Mouse (Mus musculus): ENCODE measurements at regions not wholly inside any gene's neighbourhood (a gene's known extent, or its start where the extent isn't known, plus 50 kb on each side); places are given as distances from the start of the nearest gene placed in this dataset.

GRCm38 (mm10) chr4:142903356-142904032 lies 309.3 kb downstream of the Prdm2 start:
- no peak overlapping the region for H3K27ac ChIP-seq (replicated peaks)
- no peak overlapping the region for H3K9ac ChIP-seq
- H3K4me3 ChIP-seq (replicated peaks), result no peak overlapping the region
- H3K27me3 ChIP-seq, result no peaks in the 10 kb centered on the region
- H3K4me2 ChIP-seq, result no peak overlapping the region
- no peak for ATAC-seq (ENCODE audit: insufficient read depth)
- WGBS (ENCODE audit: insufficient replicate concordance), result 51% methylated on average over 9 of the region's 9 CpGs
- no peaks in the 10 kb centered on the region for H3K4me1 ChIP-seq (replicated peaks)
- H3K36me3 ChIP-seq (replicated peaks), result no peaks in the 10 kb centered on the region
- no peaks in the 10 kb centered on the region for H3K9me3 ChIP-seq (replicated peaks)

DNA sequence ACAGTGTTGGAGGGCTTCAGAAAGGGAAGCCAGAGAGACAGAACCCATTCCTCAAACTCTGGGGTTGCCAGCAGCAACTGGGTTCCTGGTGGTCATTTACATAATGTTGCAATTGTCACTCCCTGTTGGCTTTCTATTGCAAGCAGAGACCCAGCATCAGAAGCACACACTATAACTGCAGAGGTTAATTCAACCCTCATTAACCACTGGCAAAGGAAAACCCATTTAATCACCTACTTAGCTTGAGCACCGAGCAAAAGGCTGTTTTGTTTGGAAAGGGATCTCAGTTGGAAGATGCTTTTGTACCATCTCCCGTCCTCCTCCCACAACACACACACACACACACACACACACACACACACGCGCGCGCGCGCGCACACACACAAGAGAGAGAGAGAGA lies 312.0 kb downstream of the Prdm2 start:
- WGBS (ENCODE audit: insufficient replicate concordance), result 79% methylated on average over 9 of the region's 9 CpGs
- no peak overlapping the region for H3K4me2 ChIP-seq
- no peaks in the 10 kb centered on the region for H3K9me3 ChIP-seq (replicated peaks)
- H3K9ac ChIP-seq, result no peak overlapping the region
- H3K27ac ChIP-seq (replicated peaks), result no peak overlapping the region
- H3K4me1 ChIP-seq (replicated peaks), result no peaks in the 10 kb centered on the region
- no peaks in the 10 kb centered on the region for H3K27me3 ChIP-seq
- no peak for ATAC-seq (ENCODE audit: insufficient read depth)
- no peak overlapping the region for H3K4me3 ChIP-seq (replicated peaks)
- H3K36me3 ChIP-seq (replicated peaks), result no peaks in the 10 kb centered on the region

GRCm38 (mm10) chr4:142898994-142899393 lies 313.8 kb downstream of the Prdm2 start:
- Histone ChIP-seq H3K9me3 (replicated peaks) (no peaks in the 10 kb centered on the region), H3K4me3 (replicated peaks) (no peak overlapping the region), H3K4me2 (no peak overlapping the region), H3K9ac (no peak overlapping the region), H3K27me3 (no peaks in the 10 kb centered on the region), H3K27ac (replicated peaks) (no peak overlapping the region), H3K36me3 (replicated peaks) (no peaks in the 10 kb centered on the region), H3K4me1 (replicated peaks) (no peaks in the 10 kb centered on the region)
- WGBS (ENCODE audit: insufficient replicate concordance), result 26% methylated on average over 1 of the region's 1 CpGs
- ATAC-seq (ENCODE audit: insufficient read depth), result peak; percentile 76

DNA sequence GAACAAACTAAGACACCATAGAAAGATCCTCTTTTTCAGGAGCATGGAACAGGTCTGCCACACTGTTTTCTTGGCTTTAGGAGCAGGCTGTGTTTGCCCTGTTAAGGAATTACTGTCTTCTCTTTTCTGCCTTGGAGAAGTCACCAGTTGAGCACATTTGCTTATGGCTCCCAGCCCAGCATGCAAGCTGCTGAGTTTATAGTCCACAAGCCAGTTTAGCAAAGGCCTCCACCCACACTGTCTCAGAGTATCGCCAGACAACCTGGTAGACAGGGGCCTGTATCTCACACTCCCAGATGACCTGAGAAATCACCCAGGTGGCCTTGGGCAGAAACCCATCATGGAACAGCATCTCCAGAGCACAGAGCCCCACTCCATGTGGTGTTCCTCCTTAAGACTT lies 322.1 kb downstream of the Prdm2 start:
- Histone ChIP-seq H3K4me3 (replicated peaks) (no peak overlapping the region), H3K4me2 (no peak overlapping the region), H3K9ac (no peak overlapping the region), H3K27me3 (no peaks in the 10 kb centered on the region), H3K36me3 (replicated peaks) (no peaks in the 10 kb centered on the region), H3K4me1 (replicated peaks) (no peaks in the 10 kb centered on the region), H3K27ac (replicated peaks) (no peak overlapping the region), H3K9me3 (replicated peaks) (no peaks in the 10 kb centered on the region)
- ATAC-seq (ENCODE audit: insufficient read depth), result no peak
- WGBS (ENCODE audit: insufficient replicate concordance), result 57% methylated on average over 1 of the region's 1 CpGs

GRCm38 (mm10) chr4:142888891-142889290 lies 323.9 kb downstream of the Prdm2 start:
- no peaks in the 10 kb centered on the region for H3K27me3 ChIP-seq
- no peak overlapping the region for H3K27ac ChIP-seq (replicated peaks)
- H3K9me3 ChIP-seq (replicated peaks), result no peaks in the 10 kb centered on the region
- no peaks in the 10 kb centered on the region for H3K36me3 ChIP-seq (replicated peaks)
- H3K4me2 ChIP-seq, result no peak overlapping the region
- ATAC-seq (ENCODE audit: insufficient read depth), result no peak
- no peak overlapping the region for H3K4me3 ChIP-seq (replicated peaks)
- no peak overlapping the region for H3K9ac ChIP-seq
- H3K4me1 ChIP-seq (replicated peaks), result no peaks in the 10 kb centered on the region
- 46% methylated on average over 4 of the region's 4 CpGs for WGBS (ENCODE audit: insufficient replicate concordance)

GRCm38 (mm10) chr4:142887876-142888275 lies 324.9 kb downstream of the Prdm2 start:
- no peaks in the 10 kb centered on the region for H3K4me1 ChIP-seq (replicated peaks)
- no peak overlapping the region for H3K4me2 ChIP-seq
- 38% methylated on average over 6 of the region's 6 CpGs for WGBS (ENCODE audit: insufficient replicate concordance)
- H3K9ac ChIP-seq, result no peak overlapping the region
- H3K27ac ChIP-seq (replicated peaks), result no peak overlapping the region
- no peaks in the 10 kb centered on the region for H3K27me3 ChIP-seq
- H3K4me3 ChIP-seq (replicated peaks), result no peak overlapping the region
- no peaks in the 10 kb centered on the region for H3K9me3 ChIP-seq (replicated peaks)
- H3K36me3 ChIP-seq (replicated peaks), result no peaks in the 10 kb centered on the region
- ATAC-seq (ENCODE audit: insufficient read depth), result no peak

GRCm38 (mm10) chr4:142880323-142880759 lies 332.5 kb downstream of the Prdm2 start:
- H3K9ac ChIP-seq, result no peak overlapping the region
- no peak for ATAC-seq (ENCODE audit: insufficient read depth)
- 10% methylated on average over 2 of the region's 2 CpGs for WGBS (ENCODE audit: insufficient replicate concordance)

GRCm38 (mm10) chr4:142876151-142876550 lies 336.6 kb downstream of the Prdm2 start:
- no peak overlapping the region for H3K27ac ChIP-seq (replicated peaks)
- no peaks in the 10 kb centered on the region for H3K27me3 ChIP-seq
- H3K9me3 ChIP-seq (replicated peaks), result no peaks in the 10 kb centered on the region
- no peak overlapping the region for H3K4me3 ChIP-seq (replicated peaks)
- no peak overlapping the region for H3K9ac ChIP-seq
- H3K4me2 ChIP-seq, result no peak overlapping the region
- 75% methylated on average over 3 of the region's 3 CpGs for WGBS (ENCODE audit: insufficient replicate concordance)
- no peak for ATAC-seq (ENCODE audit: insufficient read depth)
- no peaks in the 10 kb centered on the region for H3K36me3 ChIP-seq (replicated peaks)
- no peaks in the 10 kb centered on the region for H3K4me1 ChIP-seq (replicated peaks)

More at GRCm38 (mm10) chr4:142880323-142880759, 332.5 kb downstream of the Prdm2 start:
- no peak overlapping the region for H3K27ac ChIP-seq (replicated peaks)
- no peaks in the 10 kb centered on the region for H3K36me3 ChIP-seq (replicated peaks)
- H3K4me3 ChIP-seq (replicated peaks), result no peak overlapping the region
- no peaks in the 10 kb centered on the region for H3K4me1 ChIP-seq (replicated peaks)
- no peaks in the 10 kb centered on the region for H3K9me3 ChIP-seq (replicated peaks)
- H3K27me3 ChIP-seq, result no peaks in the 10 kb centered on the region
- H3K4me2 ChIP-seq, result no peak overlapping the region

DNA sequence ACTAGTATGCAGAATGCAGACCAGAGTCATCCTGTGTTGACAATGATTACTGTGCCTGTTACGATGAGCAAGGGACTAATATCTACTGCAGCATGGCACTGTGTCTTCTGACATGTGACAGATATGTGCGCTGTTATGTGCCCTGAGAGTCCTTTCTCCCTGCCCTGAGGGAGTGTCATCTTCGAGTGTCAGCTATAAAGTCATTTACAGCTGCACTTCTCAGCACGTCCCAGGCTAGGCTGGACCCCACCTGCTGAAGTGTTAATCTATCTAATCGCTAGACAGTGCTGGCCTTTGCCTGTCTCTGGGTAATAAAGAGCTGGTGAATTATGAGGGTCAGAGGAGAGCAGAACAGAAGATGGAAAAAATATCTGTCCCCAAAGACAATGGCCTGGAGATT lies 337.7 kb downstream of the Prdm2 start:
- no peak overlapping the region for H3K9ac ChIP-seq
- no peak for ATAC-seq (ENCODE audit: insufficient read depth)
- 60% methylated on average over 5 of the region's 5 CpGs for WGBS (ENCODE audit: insufficient replicate concordance)
- no peak overlapping the region for H3K27ac ChIP-seq (replicated peaks)
- no peaks in the 10 kb centered on the region for H3K4me1 ChIP-seq (replicated peaks)
- no peaks in the 10 kb centered on the region for H3K9me3 ChIP-seq (replicated peaks)
- H3K36me3 ChIP-seq (replicated peaks), result no peaks in the 10 kb centered on the region
- no peak overlapping the region for H3K4me2 ChIP-seq
- H3K4me3 ChIP-seq (replicated peaks), result no peak overlapping the region
- no peaks in the 10 kb centered on the region for H3K27me3 ChIP-seq

DNA sequence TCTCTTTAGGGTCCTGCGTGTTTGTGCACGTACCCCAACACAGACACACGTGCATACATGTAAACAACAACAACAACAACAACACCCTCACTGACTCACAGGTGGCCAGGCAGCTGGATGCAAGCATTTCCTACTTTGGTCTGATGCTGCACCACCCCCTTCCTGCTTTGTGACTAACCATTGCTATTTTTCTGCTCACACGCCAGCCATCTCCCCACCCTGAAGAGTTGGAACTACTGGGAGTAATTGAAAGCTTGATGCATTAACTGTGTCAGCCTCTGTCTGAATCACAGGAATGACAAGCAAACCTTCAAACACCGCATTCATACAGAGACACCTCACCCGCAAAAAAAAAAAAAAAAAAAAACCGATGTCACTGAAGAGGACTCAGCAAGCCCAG lies 346.5 kb downstream of the Prdm2 start:
- Histone ChIP-seq H3K9ac (no peak overlapping the region), H3K4me2 (no peak overlapping the region), H3K36me3 (replicated peaks) (no peaks in the 10 kb centered on the region), H3K4me1 (replicated peaks) (no peaks in the 10 kb centered on the region), H3K27me3 (no peaks in the 10 kb centered on the region), H3K27ac (replicated peaks) (no peak overlapping the region), H3K4me3 (replicated peaks) (no peak overlapping the region), H3K9me3 (replicated peaks) (no peaks in the 10 kb centered on the region)
- no peak for ATAC-seq (ENCODE audit: insufficient read depth)
- WGBS (ENCODE audit: insufficient replicate concordance), result 69% methylated on average over 7 of the region's 7 CpGs

- H3K27ac ChIP-seq (replicated peaks), result no peak overlapping the region
- no peak overlapping the region for H3K4me2 ChIP-seq
- no peak overlapping the region for H3K4me3 ChIP-seq (replicated peaks)
- H3K9ac ChIP-seq, result no peak overlapping the region
- 68% methylated on average over 2 of the region's 2 CpGs for WGBS (ENCODE audit: insufficient replicate concordance)
- no peak for ATAC-seq (ENCODE audit: insufficient read depth)
- H3K36me3 ChIP-seq (replicated peaks), result no peaks in the 10 kb centered on the region
- H3K4me1 ChIP-seq (replicated peaks), result no peaks in the 10 kb centered on the region
- no peaks in the 10 kb centered on the region for H3K27me3 ChIP-seq
- no peaks in the 10 kb centered on the region for H3K9me3 ChIP-seq (replicated peaks)
Measured at GRCm38 (mm10) chr4:142865593-142865992, 347.2 kb downstream of the Prdm2 start.

- no peak overlapping the region for H3K4me2 ChIP-seq
- WGBS (ENCODE audit: insufficient replicate concordance), result 55% methylated on average over 5 of the region's 5 CpGs
- ATAC-seq (ENCODE audit: insufficient read depth), result no peak
Measured at GRCm38 (mm10) chr4:142863939-142864338, 348.9 kb downstream of the Prdm2 start.

More at GRCm38 (mm10) chr4:142863939-142864338, 348.9 kb downstream of the Prdm2 start:
- no peak overlapping the region for H3K9ac ChIP-seq
- H3K4me3 ChIP-seq (replicated peaks), result no peak overlapping the region
- no peak overlapping the region for H3K27ac ChIP-seq (replicated peaks)
- no peaks in the 10 kb centered on the region for H3K27me3 ChIP-seq
- H3K4me1 ChIP-seq (replicated peaks), result no peaks in the 10 kb centered on the region
- H3K36me3 ChIP-seq (replicated peaks), result no peaks in the 10 kb centered on the region
- H3K9me3 ChIP-seq (replicated peaks), result no peaks in the 10 kb centered on the region
